ENCODE assay signal across 7 mouse cellular contexts in the genomic region with DNA sequence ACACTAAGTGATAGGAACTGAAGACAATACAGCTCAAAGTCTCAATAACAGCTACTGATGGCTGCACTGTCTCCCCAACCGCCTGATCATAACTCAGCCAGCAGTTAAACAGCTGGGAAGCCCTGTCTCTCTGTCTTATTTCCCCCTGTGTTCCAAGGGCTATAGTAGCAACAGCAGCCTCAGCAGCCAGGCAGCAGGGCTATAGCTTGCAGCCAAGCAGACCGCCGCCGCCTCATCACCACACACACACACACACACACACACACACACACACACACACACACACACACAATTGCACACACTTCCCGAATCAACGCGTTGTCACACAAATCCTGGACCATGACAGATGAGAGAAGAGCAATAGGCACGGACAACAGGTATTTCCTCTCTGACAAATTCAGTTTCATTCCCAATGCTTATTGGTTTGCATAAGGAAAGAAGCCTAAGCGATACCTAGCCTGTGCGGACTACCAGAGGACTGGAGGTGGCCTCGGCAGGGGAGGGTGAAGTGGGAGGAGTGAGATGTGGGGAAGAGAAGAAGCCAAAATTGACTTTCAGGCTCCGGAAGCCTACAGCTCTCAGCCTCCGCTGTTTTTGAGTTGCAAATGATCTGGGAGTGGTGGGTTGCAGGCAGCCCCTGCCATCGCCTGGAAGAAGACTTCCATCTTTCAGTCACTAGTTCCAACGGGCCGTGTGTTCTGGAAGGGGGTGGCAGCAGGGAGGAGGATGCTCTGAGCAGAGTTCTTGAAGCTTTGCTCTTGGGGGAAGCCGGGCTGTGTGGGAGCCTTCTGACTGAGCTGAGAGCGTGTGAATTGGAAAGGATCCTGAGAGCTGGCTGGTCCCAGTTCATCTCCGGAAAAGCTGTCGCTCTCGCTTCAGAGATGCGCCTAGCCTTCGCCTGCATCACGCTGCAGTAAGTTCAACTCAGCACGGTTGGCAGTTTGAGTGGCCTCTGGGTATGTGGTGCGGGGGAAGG.
A peak's percentile ranks its signal among the peaks of the same experiment; 100 is the strongest.
DNase-seq lines count a peak whose midpoint lies in the region; ATAC-seq and TF ChIP-seq lines count a peak whose summit lies in the region.

No protein-coding gene starts in this region.

- no peak for TF ChIP-seq POLR2A in brain, embryonic 14.5 days (IDR thresholded peaks at IDR 0.05; ENCODE audit: borderline replicate concordance, extremely low read depth, insufficient read depth, insufficient read length, poor library complexity, severe bottlenecking)

- TF ChIP-seq CTCF in brain, embryonic 14.5 days (IDR thresholded peaks at IDR 0.05; ENCODE audit: borderline replicate concordance, extremely low read depth, insufficient read depth, insufficient read length) = no peak

- H3K27me3 ChIP-seq in liver, embryonic 12.5 days (replicated peaks) = peaks cover 13% of the 10 kb centered on the region

- H3K4me1 ChIP-seq in liver, embryonic 12.5 days = no peaks in the 10 kb centered on the region

- H3K36me3 ChIP-seq in liver, embryonic 12.5 days = no peaks in the 10 kb centered on the region

- peak overlapping the region; percentile 55 for H3K4me2 ChIP-seq in liver, embryonic 12.5 days

- WGBS in liver, embryonic 12.5 days (ENCODE audit: insufficient replicate concordance) = 6% methylated on average over 26 of the region's 26 CpGs

- no peak for ATAC-seq in liver, embryonic 12.5 days
- ATAC-seq in granulocyte monocyte progenitor cell, adult 5-6 weeks (replicated peaks; ENCODE audit: poor library complexity, severe bottlenecking) = no peak

- no peak overlapping the region for H3K27ac ChIP-seq in liver, embryonic 12.5 days

- peak; percentile 83 for DNase-seq in brain, embryonic 14.5 days (ENCODE audit: low read depth)
- peak; percentile 62 for DNase-seq in embryo, embryonic 10 days (ENCODE audit: low spot score)
- DNase-seq in gastrocnemius, postnatal 25 days = peak; percentile 11
- peak; percentile 10 for DNase-seq in kidney, postnatal 10 days
- peak; percentile 66 for DNase-seq in retina, embryonic 14.5 days (ENCODE audit: low spot score)

- no peak overlapping the region for H3K9ac ChIP-seq in liver, embryonic 12.5 days

- H3K4me3 ChIP-seq in liver, embryonic 12.5 days = peak overlapping the region; percentile 27

- H3K9me3 ChIP-seq in liver, embryonic 12.5 days (replicated peaks) = no peaks in the 10 kb centered on the region

Comparison
In these comparisons a context has a peak if more than half of its experiments do, and no peak if none do; other contexts are left out.
1. DNase-seq: peak in every context shown above with its lines; median percentile 83 in brain, embryonic 14.5 days; 66 in retina, embryonic 14.5 days; 62 in embryo, embryonic 10 days; 11 in gastrocnemius, postnatal 25 days; 10 in kidney, postnatal 10 days.